Mouse (Mus musculus) stomach, postnatal 0 days (tissue): ENCODE results near the gene Acp6.

ENCODE experiments used
- CTCF ChIP-seq: IDR thresholded peaks from 2 replicates; pipeline ENCODE4 v1.5.1; 2016; ENCODE audit warnings: antibody characterized with exemption, low read depth, mild to moderate bottlenecking, moderate library complexity
- EP300 ChIP-seq: optimal IDR thresholded peaks from 2 replicates; pipeline ENCODE3; 2016; ENCODE audit warnings: antibody characterized with exemption

- TF ChIP-seq CTCF: peak; percentile 23
- no peak for TF ChIP-seq EP300
Observed at GRCm38 (mm10) chr3:97129410-97129809, 29.2 kb upstream of the Acp6 start.
